Mouse (Mus musculus) G1E (cell line): Measurements from ENCODE around the gene Adgre5. TPM values are rescaled to one million over a fixed set of nuclear protein-coding genes. Genes with fewer than 3 reads are reported as not detected.
A peak's percentile ranks its signal among the peaks of the same experiment; 100 is the strongest.

Experiments
- ATAC-seq: 2 replicates; pipeline ENCODE4 v1.8.0; 2016; ENCODE audit warnings: mild to moderate bottlenecking; ENCODE audit not compliant: insufficient number of reproducible peaks, poor library complexity, low FRiP score, severe bottlenecking; ENCODE audit errors: extremely low read depth
- DNase-seq: peaks from one replicate; pipeline ENCODE4 v3.0.0; 2012; ENCODE audit warnings: low spot score
- H3K27me3 ChIP-seq: 2 replicates; pipeline ENCODE4 v1.6.1; 2012; ENCODE audit warnings: mild to moderate bottlenecking, low read length, inconsistent platforms; ENCODE audit not compliant: insufficient read depth
- H3K36me3 ChIP-seq: replicated peaks from 2 replicates; pipeline ENCODE3; 2012; ENCODE audit warnings: mild to moderate bottlenecking, inconsistent platforms
- H3K4me1 ChIP-seq: 2 replicates; pipeline ENCODE4 v1.6.1; 2012; ENCODE audit warnings: low read depth, low read length, inconsistent platforms, mixed read lengths; ENCODE audit not compliant: insufficient read depth
- H3K4me3 ChIP-seq: 2 replicates; pipeline ENCODE4 v1.5.1; 2012; ENCODE audit warnings: low read depth, mild to moderate bottlenecking, inconsistent platforms, low read length, moderate library complexity, mixed read lengths
- H3K9me3 ChIP-seq: replicated peaks from 2 replicates; pipeline ENCODE4 v1.6.1; 2012; ENCODE audit warnings: inconsistent platforms
- CTCF ChIP-seq: IDR thresholded peaks from 2 replicates; pipeline ENCODE4 v1.5.1; 2012; ENCODE audit warnings: low read depth, low read length, inconsistent platforms, mixed read lengths
- GATA1 ChIP-seq: IDR thresholded peaks from 2 replicates; pipeline ENCODE4 v1.6.1; 2012; ENCODE audit warnings: borderline replicate concordance, low read length, inconsistent platforms, mixed read lengths
- GATA2 ChIP-seq: IDR thresholded peaks from 2 replicates; pipeline ENCODE4 v1.6.1; 2012; ENCODE audit warnings: low read depth, low read length, inconsistent platforms, borderline replicate concordance
- POLR2AphosphoS5 ChIP-seq: IDR thresholded peaks from 2 replicates; pipeline ENCODE4 v1.6.1; 2012; ENCODE audit warnings: low read depth, low read length, inconsistent platforms; ENCODE audit not compliant: insufficient replicate concordance
- TAL1 ChIP-seq: conservative IDR thresholded peaks from 2 replicates; pipeline ENCODE4 v1.6.1; 2012; ENCODE audit warnings: low read depth, low read length, inconsistent platforms, mixed read lengths
- polyA plus RNA-seq: library from polyadenylated mRNA; stranded (reverse); fragments of >175 nt; gene quantifications from 2 replicates; pipeline ENCODE4 v1.2.3, GENCODE M21; 2012
- total RNA-seq, 2 experiments: library from RNA; stranded (forward) in 1 of 2; stranded (reverse) in 1 of 2; fragments of 200-1000 nt in 1 of 2; fragments of >200 nt in 1 of 2; fragmentation: Nextera tagmentation in 1 of 2; gene quantifications; 2 replicates each; pipeline ENCODE4 v1.2.3; 2014 to 2017

Adgre5 gene
- total and polyA plus RNA-seq, 3 experiments = 92.9 to 405 (median 223) TPM

- H3K4me1 ChIP-seq = peaks cover 87% of the 10 kb centered on the region
- no peak overlapping the region for H3K4me3 ChIP-seq
- DNase-seq = no peak
- no peaks in the 10 kb centered on the region for H3K36me3 ChIP-seq
- ATAC-seq = no peak
- H3K9me3 ChIP-seq = no peaks in the 10 kb centered on the region
- no peaks in the 10 kb centered on the region for H3K27me3 ChIP-seq
- no peak for TF ChIP-seq POLR2AphosphoS5
- TF ChIP-seq CTCF = no peak
- no peak for TF ChIP-seq GATA2
- TF ChIP-seq TAL1 = no peak
- no peak for TF ChIP-seq GATA1
These were observed 35.5 kb upstream of the Adgre5 start for GRCm38 (mm10) chr8:83776632-83777031.

- no peak for ATAC-seq
- H3K27me3 ChIP-seq = no peaks in the 10 kb centered on the region
- H3K36me3 ChIP-seq = no peaks in the 10 kb centered on the region
- H3K4me1 ChIP-seq = peaks cover 89% of the 10 kb centered on the region
- H3K9me3 ChIP-seq = no peaks in the 10 kb centered on the region
- no peak overlapping the region for H3K4me3 ChIP-seq
- DNase-seq = no peak
- no peak for TF ChIP-seq GATA1
- no peak for TF ChIP-seq GATA2
- TF ChIP-seq POLR2AphosphoS5 = no peak
- no peak for TF ChIP-seq TAL1
- TF ChIP-seq CTCF = no peak
These were observed 33.1 kb upstream of the Adgre5 start for GRCm38 (mm10) chr8:83774221-83774620.

- no peak overlapping the region; the same call in 1 of the 2 replicates for H3K4me3 ChIP-seq
- TF ChIP-seq POLR2AphosphoS5 (no peak), TAL1 (no peak), GATA1 (no peak), CTCF (no peak), GATA2 (no peak)
- no peak for DNase-seq
- ATAC-seq = peak; percentile 15; the same call in 1 of the 2 replicates
- no peaks in the 10 kb centered on the region for H3K36me3 ChIP-seq
- H3K27me3 ChIP-seq = no peaks in the 10 kb centered on the region
- H3K9me3 ChIP-seq = no peaks in the 10 kb centered on the region
- peaks cover 91% of the 10 kb centered on the region for H3K4me1 ChIP-seq
These were observed 32.3 kb upstream of the Adgre5 start for GRCm38 (mm10) chr8:83773452-83773846.

- H3K4me1 ChIP-seq = peaks cover 93% of the 10 kb centered on the region
- no peak for ATAC-seq
- no peaks in the 10 kb centered on the region for H3K27me3 ChIP-seq
- H3K4me3 ChIP-seq = peak overlapping the region; percentile 65; the same call in 1 of the 2 replicates
- TF ChIP-seq TAL1 = no peak
- TF ChIP-seq GATA2 = no peak
- no peak for TF ChIP-seq POLR2AphosphoS5
- no peak for TF ChIP-seq GATA1
- no peak for TF ChIP-seq CTCF
- no peaks in the 10 kb centered on the region for H3K36me3 ChIP-seq
- no peak for DNase-seq
- no peaks in the 10 kb centered on the region for H3K9me3 ChIP-seq
These were observed 31.8 kb upstream of the Adgre5 start for GRCm38 (mm10) chr8:83772701-83773451.

DNA sequence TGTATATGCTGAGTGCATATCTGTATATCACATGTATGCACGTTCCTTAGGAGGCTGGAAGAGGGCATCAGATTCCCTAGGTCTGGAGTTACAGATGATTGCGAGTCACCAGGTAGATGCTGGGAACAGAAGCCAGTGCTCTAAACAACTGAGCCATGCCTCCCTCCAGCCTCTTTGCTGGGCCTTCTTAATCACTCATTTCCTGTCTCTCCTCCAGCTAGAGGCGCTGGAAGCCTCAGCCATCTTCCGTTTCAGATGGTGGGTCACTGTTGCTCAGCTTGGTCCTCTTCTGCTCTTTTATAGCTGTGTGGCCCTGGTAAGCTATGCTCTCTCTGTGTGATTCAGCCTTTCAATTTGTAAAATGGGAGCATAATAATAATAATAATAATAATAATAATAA lies 30.7 kb upstream of the Adgre5 start:
- H3K4me1 ChIP-seq = peaks cover 91% of the 10 kb centered on the region
- TF ChIP-seq POLR2AphosphoS5 = no peak
- TF ChIP-seq GATA1 = no peak
- TF ChIP-seq TAL1 = no peak
- TF ChIP-seq CTCF = no peak
- TF ChIP-seq GATA2 = no peak
- no peak for ATAC-seq

GRCm38 (mm10) chr8:83770669-83771068 lies 29.5 kb upstream of the Adgre5 start:
- peak overlapping the region; percentile 46; the same call in 1 of the 2 replicates for H3K4me3 ChIP-seq
- no peaks in the 10 kb centered on the region for H3K36me3 ChIP-seq
- DNase-seq = peak; percentile 35
- TF ChIP-seq GATA1 (no peak), GATA2 (no peak), TAL1 (peak; percentile 48; the same call in 1 of the 2 replicates), CTCF (no peak)
- peaks cover 2% of the 10 kb centered on the region; the same call in 1 of the 2 replicates for H3K9me3 ChIP-seq
- peak; percentile 56 for ATAC-seq
- H3K27me3 ChIP-seq = no peaks in the 10 kb centered on the region
- H3K4me1 ChIP-seq = peaks cover 91% of the 10 kb centered on the region

More for the DNA sequence above, 30.7 kb upstream of the Adgre5 start:
- Histone ChIP-seq H3K27me3 (no peaks in the 10 kb centered on the region), H3K9me3 (peaks cover under 1% of the 10 kb centered on the region; the same call in 1 of the 2 replicates), H3K4me3 (no peak overlapping the region; the same call in 1 of the 2 replicates), H3K36me3 (no peaks in the 10 kb centered on the region)
- DNase-seq = no peak
